Mouse (Mus musculus): ENCODE measurements around the gene Runx2. TPM values are rescaled to one million over a fixed set of nuclear protein-coding genes. Genes with fewer than 3 reads are reported as not detected.
A peak's percentile ranks its signal among the peaks of the same experiment; 100 is the strongest.

Runx2 gene
- total and polyA plus RNA-seq, 3 experiments, result not detected

- H3K27me3 ChIP-seq (ENCODE audit: control insufficient read depth in 1 of 2, insufficient read depth in 2 of 2, low read length in 2 of 2), result no peaks in the 10 kb centered on the region
- no peaks in the 10 kb centered on the region; a peak in 1 of 4 replicates for H3K4me1 ChIP-seq (ENCODE audit: control insufficient read depth in 1 of 2, insufficient read depth in 2 of 2, low read length in 2 of 2)
- H3K36me3 ChIP-seq (ENCODE audit: control insufficient read depth in 1 of 2, insufficient read depth in 2 of 2, low read length in 2 of 2), result peaks cover 0 to 5% of the 10 kb centered on the region in 2 experiments; a peak in 2 of 4 replicates
- TF ChIP-seq ZKSCAN1 (IDR thresholded peaks at IDR 0.05; ENCODE audit: low read depth, low read length) (no peak), MAZ (IDR thresholded peaks at IDR 0.05; ENCODE audit: low read depth, low read length) (no peak), USF1 (IDR thresholded peaks at IDR 0.05; ENCODE audit: low read depth, low read length) (no peak), EP300 (IDR thresholded peaks at IDR 0.05; ENCODE audit: low read depth in 1 of 2, low read length in 2 of 2) (peak in 1 of 2 experiments; percentile 27; a peak in 1 of 4 replicates)
- H3K9ac ChIP-seq (ENCODE audit: control insufficient read depth, low read depth, low read length, poor library complexity, severe bottlenecking), result no peak overlapping the region
- no peak overlapping the region for H3K4me3 ChIP-seq (ENCODE audit: control insufficient read depth in 1 of 2, insufficient read depth in 1 of 2, low read depth in 2 of 2, low read length in 2 of 2)
- no peaks in the 10 kb centered on the region for H3K79me2 ChIP-seq (ENCODE audit: control insufficient read depth, insufficient read depth, low read length, poor library complexity)
- H3K27ac ChIP-seq (ENCODE audit: control insufficient read depth, low read depth, low read length), result no peak overlapping the region
- H3K9me3 ChIP-seq (replicated peaks; ENCODE audit: insufficient read depth, low read length), result no peaks in the 10 kb centered on the region
- DNase-seq (ENCODE audit: low read depth, low spot score), result peak; percentile 45
These were observed 104.9 kb downstream of the Runx2 start for GRCm38 (mm10) chr17:44709516-44710252.

DNA sequence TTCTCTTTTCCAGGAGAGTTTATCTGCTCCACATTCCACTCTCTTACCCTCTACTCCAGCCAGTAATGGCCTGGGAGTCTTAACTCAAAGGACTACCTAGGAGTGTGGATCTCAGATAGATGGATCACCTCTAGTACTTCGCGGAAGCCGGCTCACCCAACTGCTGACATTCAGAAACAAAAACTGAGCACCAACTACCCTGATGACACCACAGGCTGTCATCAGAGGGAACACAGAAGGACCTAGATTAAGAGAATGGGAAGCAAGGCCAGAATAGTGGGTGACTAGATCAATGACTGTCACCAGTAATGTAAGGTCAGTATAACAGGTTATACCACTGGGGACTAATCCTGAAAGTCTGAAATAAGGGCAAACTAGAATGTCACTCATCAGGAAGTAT is 106.6 kb downstream of the Runx2 start:
- no peak for DNase-seq (ENCODE audit: low read depth, low spot score)
- TF ChIP-seq ETS1 (IDR thresholded peaks at IDR 0.05; ENCODE audit: low read depth, low read length) (no peak), SIN3A (IDR thresholded peaks at IDR 0.05; ENCODE audit: low read length) (no peak), MYB (IDR thresholded peaks at IDR 0.05; ENCODE audit: low read depth, low read length) (no peak), RCOR1 (IDR thresholded peaks at IDR 0.05; ENCODE audit: low read depth, low read length) (no peak), ZKSCAN1 (IDR thresholded peaks at IDR 0.05; ENCODE audit: low read depth, low read length) (no peak), UBTF (IDR thresholded peaks at IDR 0.05; ENCODE audit: borderline replicate concordance, insufficient read depth, low read depth, low read length) (no peak), ELF1 (IDR thresholded peaks at IDR 0.05; ENCODE audit: low read depth, low read length) (no peak), MXI1 (IDR thresholded peaks at IDR 0.05; ENCODE audit: low read depth, low read length) (no peak), POLR2AphosphoS5 (IDR thresholded peaks at IDR 0.05; ENCODE audit: borderline replicate concordance, low read depth, low read length) (no peak), POLR2AphosphoS2 (IDR thresholded peaks at IDR 0.05; ENCODE audit: low read length) (no peak), NRF1 (IDR thresholded peaks at IDR 0.05; ENCODE audit: insufficient read depth, low read depth, low read length, poor library complexity, severe bottlenecking) (no peak), NELFE (IDR thresholded peaks at IDR 0.05; ENCODE audit: low read depth, low read length) (no peak), EP300 (IDR thresholded peaks at IDR 0.05; ENCODE audit: low read depth in 1 of 2, low read length in 2 of 2) (no peak), ZC3H11A (IDR thresholded peaks at IDR 0.05; ENCODE audit: low read depth, low read length) (no peak)
- no peaks in the 10 kb centered on the region for H3K27me3 ChIP-seq (ENCODE audit: control insufficient read depth in 1 of 2, insufficient read depth in 2 of 2, low read length in 2 of 2)
- no peak overlapping the region for H3K9ac ChIP-seq (ENCODE audit: control insufficient read depth, low read depth, low read length, poor library complexity, severe bottlenecking)
- H3K9me3 ChIP-seq (replicated peaks; ENCODE audit: insufficient read depth, low read length), result no peaks in the 10 kb centered on the region
- H3K36me3 ChIP-seq (ENCODE audit: control insufficient read depth in 1 of 2, insufficient read depth in 2 of 2, low read length in 2 of 2), result no peaks in the 10 kb centered on the region
- H3K4me1 ChIP-seq (ENCODE audit: control insufficient read depth in 1 of 2, insufficient read depth in 2 of 2, low read length in 2 of 2), result no peaks in the 10 kb centered on the region; a peak in 1 of 4 replicates
- H3K4me3 ChIP-seq (ENCODE audit: control insufficient read depth in 1 of 2, insufficient read depth in 1 of 2, low read depth in 2 of 2, low read length in 2 of 2), result no peak overlapping the region
- no peak overlapping the region for H3K27ac ChIP-seq (ENCODE audit: control insufficient read depth, low read depth, low read length)
- no peaks in the 10 kb centered on the region for H3K79me2 ChIP-seq (ENCODE audit: control insufficient read depth, insufficient read depth, low read length, poor library complexity)
